Mouse (Mus musculus): Measurements from ENCODE around the gene Nckap5l.

GRCm38 (mm10) chr15:99500320-99500719, 42.8 kb upstream of the Nckap5l start:
- TF ChIP-seq CTCF (IDR thresholded peaks at IDR 0.05): no peak
- TF ChIP-seq EP300 (IDR thresholded peaks at IDR 0.05): peak; percentile 88
